Mouse (Mus musculus): ENCODE measurements around the gene Zfp867.
A peak's percentile ranks its signal among the peaks of the same experiment; 100 is the strongest.

The Zfp867 gene

GRCm38 (mm10) chr11:59472326-59472677 lies at the start of gene Zfp867:
Gene Zfp867, minus strand, starts transcription at chr11:59472474.
- DNase-seq (ENCODE audit: low read depth in 1 of 2, low spot score in 2 of 2) = peak; percentile 30 to 62

GRCm38 (mm10) chr11:59519741-59520495 lies 47.6 kb upstream of the Zfp867 start:
- no peak for DNase-seq (ENCODE audit: low read depth in 1 of 2, low spot score in 2 of 2)

- DNase-seq (ENCODE audit: low read depth in 1 of 2, low spot score in 2 of 2) = no peak
These were observed 46.0 kb upstream of the Zfp867 start for GRCm38 (mm10) chr11:59518226-59518625.

GRCm38 (mm10) chr11:59517441-59517840 lies 45.2 kb upstream of the Zfp867 start:
- DNase-seq (ENCODE audit: low read depth in 1 of 2, low spot score in 2 of 2) = no peak

GRCm38 (mm10) chr11:59514789-59515188 lies 42.5 kb upstream of the Zfp867 start:
- DNase-seq (ENCODE audit: low read depth in 1 of 2, low spot score in 2 of 2) = no peak

GRCm38 (mm10) chr11:59514381-59514780 lies 42.1 kb upstream of the Zfp867 start:
- no peak for DNase-seq (ENCODE audit: low read depth in 1 of 2, low spot score in 2 of 2)

GRCm38 (mm10) chr11:59513556-59513955 lies 41.3 kb upstream of the Zfp867 start:
- DNase-seq (ENCODE audit: low read depth in 1 of 2, low spot score in 2 of 2) = no peak

- DNase-seq (ENCODE audit: low read depth in 1 of 2, low spot score in 2 of 2) = no peak
These were observed 40.5 kb upstream of the Zfp867 start for GRCm38 (mm10) chr11:59512733-59513132.

GRCm38 (mm10) chr11:59511558-59511957 lies 39.3 kb upstream of the Zfp867 start:
- DNase-seq (ENCODE audit: low read depth in 1 of 2, low spot score in 2 of 2) = no peak

- no peak for DNase-seq (ENCODE audit: low read depth in 1 of 2, low spot score in 2 of 2)
These were observed 34.4 kb upstream of the Zfp867 start for GRCm38 (mm10) chr11:59506713-59507074.

GRCm38 (mm10) chr11:59505839-59506712 lies 33.8 kb upstream of the Zfp867 start:
- peak in 1 of 2 experiments; percentile 10 for DNase-seq (ENCODE audit: low read depth in 1 of 2, low spot score in 2 of 2)

- DNase-seq (ENCODE audit: low read depth in 1 of 2, low spot score in 2 of 2) = peak in 1 of 2 experiments; percentile 8
These were observed 33.1 kb upstream of the Zfp867 start for GRCm38 (mm10) chr11:59505351-59505838.

GRCm38 (mm10) chr11:59501978-59502700 lies 29.9 kb upstream of the Zfp867 start:
- no peak for DNase-seq (ENCODE audit: low read depth in 1 of 2, low spot score in 2 of 2)

- no peak for DNase-seq (ENCODE audit: low read depth in 1 of 2, low spot score in 2 of 2)
These were observed 25.5 kb upstream of the Zfp867 start for GRCm38 (mm10) chr11:59497747-59498146.

- no peak for DNase-seq (ENCODE audit: low read depth in 1 of 2, low spot score in 2 of 2)
These were observed 24.5 kb upstream of the Zfp867 start for GRCm38 (mm10) chr11:59496672-59497310.

GRCm38 (mm10) chr11:59486222-59486621 lies 13.9 kb upstream of the Zfp867 start:
- no peak for DNase-seq (ENCODE audit: low read depth in 1 of 2, low spot score in 2 of 2)

- DNase-seq (ENCODE audit: low read depth in 1 of 2, low spot score in 2 of 2) = no peak
These were observed 13.4 kb upstream of the Zfp867 start for GRCm38 (mm10) chr11:59485641-59486040.

GRCm38 (mm10) chr11:59483212-59483611 lies 10.9 kb upstream of the Zfp867 start:
- no peak for DNase-seq (ENCODE audit: low read depth in 1 of 2, low spot score in 2 of 2)

GRCm38 (mm10) chr11:59477240-59477639 lies 5.0 kb upstream of the Zfp867 start:
- DNase-seq (ENCODE audit: low read depth in 1 of 2, low spot score in 2 of 2) = no peak

- no peak for DNase-seq (ENCODE audit: low read depth in 1 of 2, low spot score in 2 of 2)
These were observed 605 bp downstream of the Zfp867 start for GRCm38 (mm10) chr11:59471413-59472325.
